Mouse (Mus musculus) cerebellum, adult (tissue): ENCODE measurements around the gene 2310034G01Rik.

ENCODE experiments used
- ATAC-seq: cut with Nextera tagmentation; 2 replicates; pipeline ENCODE4 v1.9.2; 2017; ENCODE audit warnings: mild to moderate bottlenecking, moderate library complexity, mixed read lengths; ENCODE audit not compliant: insufficient number of reproducible peaks, low FRiP score, low TSS enrichment

2310034G01Rik gene

DNA sequence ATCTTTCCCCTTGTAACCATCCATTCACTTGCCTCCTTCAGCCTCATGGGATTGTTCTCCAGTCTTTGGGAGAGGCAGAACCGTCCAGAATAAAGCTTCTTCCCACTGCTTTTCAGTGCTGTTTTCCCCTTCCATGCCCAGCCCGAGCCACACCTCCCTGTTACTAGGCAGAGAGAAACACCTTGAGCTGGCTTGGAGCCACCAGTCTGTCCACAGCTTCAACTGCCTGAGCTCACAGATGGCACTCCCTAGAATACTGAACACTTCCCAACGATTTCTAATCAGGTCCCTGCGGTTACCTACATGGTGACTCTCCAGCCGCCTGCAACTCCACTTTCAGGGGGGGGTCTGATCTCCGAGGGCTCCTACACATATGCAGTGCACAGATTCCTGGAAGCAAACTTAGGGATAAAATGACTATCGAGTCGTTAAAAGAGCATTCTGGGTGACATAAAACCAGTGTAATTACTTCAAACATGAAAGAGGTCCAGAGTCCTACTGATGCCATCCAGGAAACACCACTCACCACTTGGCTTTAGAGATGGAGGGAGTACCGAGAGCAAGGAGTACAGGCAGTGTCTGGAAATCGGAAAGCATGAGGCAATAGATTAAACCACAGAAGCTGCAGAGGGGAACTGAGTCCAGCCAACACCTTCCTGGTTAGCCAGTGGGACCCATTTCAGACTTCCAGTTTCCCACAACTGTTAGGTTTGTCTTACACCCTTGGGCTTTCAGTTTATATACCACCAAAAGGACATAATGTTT is at the start of gene 2310034G01Rik:
TSS of gene 2310034G01Rik (minus strand) at position 135 of the 765 bp plus-strand sequence.
- no peak for ATAC-seq

DNA sequence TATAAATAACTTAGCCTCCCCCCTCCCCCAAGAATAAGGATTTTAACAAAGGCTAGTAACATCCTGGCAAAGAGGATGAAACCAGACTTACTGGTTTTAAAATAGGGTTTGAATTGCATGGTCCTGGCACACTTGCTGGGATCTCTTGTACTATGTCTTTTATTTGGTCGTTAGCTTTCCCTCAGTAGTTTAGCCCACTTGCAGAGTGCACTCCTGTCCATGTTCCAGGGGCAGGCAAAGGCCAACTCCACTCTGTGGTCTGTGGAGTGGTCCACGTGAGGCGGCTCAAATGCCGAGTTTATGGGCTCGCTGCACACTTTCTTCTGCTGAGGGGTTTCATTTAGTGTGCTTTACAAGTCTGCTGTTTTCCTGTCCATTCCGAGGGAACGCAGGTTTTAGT is 49.8 kb upstream of the 2310034G01Rik start:
- ATAC-seq = no peak

DNA sequence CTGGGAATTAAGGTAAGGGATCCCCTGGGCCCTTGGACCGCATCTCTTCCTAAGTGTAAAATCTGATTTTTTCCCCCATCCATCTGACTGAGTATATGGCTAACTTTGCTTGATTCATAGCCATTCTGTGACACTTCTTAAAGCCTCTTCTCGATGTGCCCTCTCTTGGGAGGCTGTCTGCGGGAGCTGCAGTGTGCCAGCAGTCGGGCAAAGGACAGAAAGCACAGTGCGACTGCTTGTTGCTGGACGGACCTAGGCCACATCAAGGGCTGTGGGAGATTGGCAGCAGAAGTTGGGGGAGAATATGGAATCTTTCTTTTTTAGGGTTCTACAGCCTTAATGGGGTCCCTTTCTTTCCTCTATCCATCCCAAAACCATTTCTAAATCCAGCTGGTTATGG is 49.3 kb upstream of the 2310034G01Rik start:
- no peak for ATAC-seq

DNA sequence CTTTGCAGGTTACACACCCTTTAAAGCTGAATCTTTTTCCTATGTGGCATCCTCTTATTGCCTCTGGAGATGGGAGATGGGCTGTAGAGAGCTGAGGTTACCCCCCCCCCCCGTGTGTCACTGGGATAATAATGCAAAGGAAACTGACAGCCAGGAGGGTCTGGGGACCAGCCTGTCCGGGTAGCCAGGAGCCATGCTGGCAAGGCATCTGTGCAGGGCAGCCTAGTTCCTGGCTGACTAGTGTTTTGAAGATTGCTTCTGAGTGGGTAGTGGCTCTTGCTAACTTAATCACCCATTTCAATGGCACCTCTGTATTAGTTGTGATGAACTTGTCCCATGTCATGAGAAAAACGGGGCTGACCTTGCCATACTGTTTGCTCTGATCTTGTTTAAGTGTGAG is 48.3 kb upstream of the 2310034G01Rik start:
- ATAC-seq = no peak

GRCm38 (mm10) chr19:46397436-46398001 is 47.4 kb upstream of the 2310034G01Rik start:
- ATAC-seq = no peak

DNA sequence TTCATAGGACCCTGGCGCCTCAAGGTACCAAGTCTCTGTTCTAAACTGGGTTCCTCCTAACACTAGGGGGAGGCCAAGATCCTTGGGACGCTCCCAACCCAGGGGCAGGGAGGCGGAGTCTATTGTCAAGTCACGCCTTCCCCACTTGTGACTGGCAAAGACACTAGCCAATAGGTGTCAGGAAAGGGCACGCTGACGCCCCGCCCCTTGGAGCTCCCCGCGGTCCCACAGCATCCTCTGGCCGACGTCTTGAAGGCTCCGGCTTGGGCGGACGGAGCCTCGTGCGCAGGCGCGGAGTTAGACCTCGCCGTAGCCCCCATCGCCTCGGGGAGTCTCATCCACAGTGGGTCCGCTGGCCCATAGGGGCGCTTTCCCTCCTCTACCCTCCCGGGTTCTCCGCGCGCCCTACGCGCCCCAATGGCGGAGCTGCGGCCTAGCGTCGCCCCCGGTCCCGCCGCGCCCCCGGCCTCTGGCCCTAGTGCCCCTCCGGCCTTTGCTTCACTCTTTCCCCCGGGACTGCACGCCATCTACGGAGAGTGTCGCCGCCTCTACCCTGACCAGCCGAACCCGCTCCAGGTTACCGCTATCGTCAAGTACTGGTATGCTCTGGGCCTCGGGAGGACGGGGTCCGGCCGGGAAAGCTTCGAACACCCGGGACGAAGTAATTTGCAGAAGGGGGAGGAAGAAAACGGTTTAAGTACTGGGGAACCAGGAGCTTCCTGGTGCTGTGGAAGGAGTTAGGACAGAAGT is 46.8 kb upstream of the 2310034G01Rik start, which contains the start of gene Sufu:
TSS of gene Sufu (plus strand) at position 211 of the 750 bp plus-strand sequence.
- peak; percentile 81 for ATAC-seq

DNA sequence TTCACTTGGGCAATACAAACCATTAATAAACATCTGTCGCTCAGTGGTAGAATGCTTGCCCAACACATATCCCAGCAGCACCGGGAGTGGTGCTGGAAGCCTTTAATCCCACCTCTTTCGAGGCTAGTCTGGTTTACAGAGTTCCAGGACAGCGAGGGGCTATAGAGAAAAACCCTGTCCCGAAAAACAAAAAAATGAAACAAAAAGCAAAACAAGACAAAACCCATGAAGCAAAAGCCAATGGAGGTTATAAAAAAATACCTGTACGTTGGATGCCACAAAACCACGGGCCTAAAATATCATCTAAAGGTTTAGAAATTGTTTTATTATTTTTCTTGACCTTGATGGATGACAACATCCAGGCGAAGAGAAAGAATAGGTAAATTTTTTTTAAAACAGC is 46.0 kb upstream of the 2310034G01Rik start:
- no peak for ATAC-seq

GRCm38 (mm10) chr19:46395109-46396009 is 45.3 kb upstream of the 2310034G01Rik start, which contains the start of gene Actr1a:
TSS of gene Actr1a (minus strand) at chr19:46395748.
- ATAC-seq = peak; percentile 92

- ATAC-seq = no peak
These were observed 44.6 kb upstream of the 2310034G01Rik start for GRCm38 (mm10) chr19:46394712-46395108.

- no peak for ATAC-seq
These were observed 41.9 kb upstream of the 2310034G01Rik start for GRCm38 (mm10) chr19:46392018-46392417.

- no peak for ATAC-seq
These were observed 39.8 kb upstream of the 2310034G01Rik start for GRCm38 (mm10) chr19:46389872-46390271.

- ATAC-seq = no peak
These were observed 32.2 kb upstream of the 2310034G01Rik start for GRCm38 (mm10) chr19:46382275-46382674.

DNA sequence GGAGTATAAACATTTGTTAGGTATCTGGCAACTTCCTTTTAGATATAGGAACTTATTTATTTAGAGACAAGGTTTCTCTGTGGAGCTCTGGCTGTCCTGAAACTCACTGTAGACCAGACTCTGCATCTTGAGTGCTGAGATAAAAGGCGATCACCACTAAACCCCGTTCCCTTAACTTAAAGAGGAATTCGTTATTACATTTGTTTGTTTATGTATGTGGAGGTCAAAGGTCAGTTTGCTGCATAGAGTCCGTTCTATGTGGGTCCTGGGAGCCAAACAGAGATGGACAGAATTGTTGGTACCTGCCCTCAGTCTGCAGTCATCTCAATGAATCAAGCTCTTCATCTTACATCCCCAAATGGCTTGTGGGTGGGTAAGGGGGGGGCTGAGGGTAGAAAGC is 25.8 kb upstream of the 2310034G01Rik start:
- ATAC-seq = no peak

GRCm38 (mm10) chr19:46375489-46375888 is 25.4 kb upstream of the 2310034G01Rik start:
- no peak for ATAC-seq

GRCm38 (mm10) chr19:46374477-46375088 is 24.5 kb upstream of the 2310034G01Rik start:
- no peak for ATAC-seq

- ATAC-seq = peak; percentile 61; the same call in 1 of the 2 replicates
These were observed 19.1 kb upstream of the 2310034G01Rik start for GRCm38 (mm10) chr19:46369204-46369603.

DNA sequence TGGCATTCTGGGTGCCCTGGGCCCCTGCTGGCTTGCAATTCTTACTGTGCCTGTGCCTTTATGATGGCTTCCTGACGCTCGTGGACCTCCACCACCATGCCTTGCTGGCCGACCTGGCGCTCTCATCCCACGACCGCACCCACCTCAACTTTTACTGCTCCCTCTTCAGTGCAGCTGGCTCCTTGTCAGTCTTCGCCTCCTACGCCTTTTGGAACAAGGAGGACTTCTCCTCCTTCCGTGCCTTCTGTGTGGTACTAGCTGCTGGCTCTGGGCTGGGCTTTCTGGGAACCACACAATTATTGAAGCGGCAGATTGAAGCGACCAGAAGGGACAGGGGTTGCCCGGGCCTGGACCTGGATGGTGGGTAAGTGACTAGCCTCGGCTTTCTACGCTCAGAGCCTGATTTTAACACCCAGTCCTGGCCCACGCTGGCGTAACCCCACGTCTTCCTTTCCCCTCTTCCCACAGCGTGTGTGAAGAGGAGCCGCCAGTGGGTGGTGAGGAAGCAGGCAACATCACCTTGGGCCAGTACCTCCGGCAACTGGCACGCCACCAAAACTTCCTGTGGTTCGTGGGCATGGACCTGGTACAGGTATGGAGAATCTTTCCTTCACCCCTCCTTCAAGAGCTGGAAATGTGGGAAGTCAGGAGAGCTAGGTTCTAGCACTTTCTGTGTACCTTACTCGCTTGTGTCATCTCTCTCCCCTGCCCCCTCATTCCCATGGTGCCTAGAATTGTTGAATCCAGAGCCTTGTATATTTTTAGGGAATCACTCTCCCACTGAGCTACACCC is 17.9 kb upstream of the 2310034G01Rik start:
- ATAC-seq = no peak

DNA sequence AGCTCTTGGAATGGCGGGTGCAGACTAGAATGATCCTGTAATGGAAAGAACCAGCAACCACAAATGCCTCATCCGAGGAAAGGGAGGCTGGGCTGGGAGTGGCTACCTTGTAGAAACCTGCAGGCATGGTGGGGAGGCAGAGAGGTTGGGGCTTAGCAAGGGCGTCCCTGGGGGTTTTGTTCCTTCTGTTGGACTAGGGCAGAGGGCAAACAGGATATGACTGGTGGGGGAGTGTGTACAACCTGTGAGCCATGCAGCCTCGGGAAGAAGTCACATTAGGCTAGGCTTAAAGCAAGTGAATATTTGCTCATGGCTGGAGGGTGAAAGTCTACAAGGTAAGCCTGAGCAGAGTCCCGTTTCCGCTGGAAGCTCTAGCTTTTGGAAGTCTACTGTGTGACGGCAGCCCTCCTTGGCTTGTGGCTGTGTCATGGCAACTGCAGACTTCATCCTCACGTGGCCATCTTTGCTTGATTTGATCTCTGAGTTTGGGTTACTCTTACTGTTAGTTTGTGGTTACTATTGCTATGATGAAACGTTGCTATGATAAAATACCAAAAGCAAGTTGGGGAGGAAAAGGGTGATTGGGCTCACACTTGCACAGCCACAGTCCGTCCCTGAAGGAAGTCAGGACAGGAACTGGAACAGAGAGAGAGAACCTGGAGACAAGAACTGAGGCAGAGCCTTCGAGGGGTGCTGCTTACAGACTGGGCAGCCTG is 13.3 kb upstream of the 2310034G01Rik start:
- no peak for ATAC-seq
